Mouse (Mus musculus) megakaryocyte, embryonic 14.5 days (primary cell): ENCODE measurements at regions not wholly inside any gene's neighbourhood (a gene's known extent, or its start where the extent isn't known, plus 50 kb on each side); places are given as distances from the start of the nearest gene placed in this dataset.

Source experiments
- FLI1 ChIP-seq: IDR thresholded peaks from 2 replicates; pipeline ENCODE4 v1.6.1; 2012; ENCODE audit warnings: low read length, inconsistent platforms, mixed read lengths
- GATA1 ChIP-seq: IDR thresholded peaks from 3 replicates; pipeline ENCODE4 v1.6.1; 2012; ENCODE audit warnings: mixed read lengths, low read length, inconsistent platforms, borderline replicate concordance

GRCm38 (mm10) chr1:34978156-34978555, 128.4 kb downstream of the Plekhb2 start:
- TF ChIP-seq GATA1 (no peak), FLI1 (no peak)
